Mouse (Mus musculus) cerebellum, adult (tissue): ENCODE results near the gene Wwp2.

Source experiments
- ATAC-seq: cut with Nextera tagmentation; 2 replicates; pipeline ENCODE4 v1.9.2; 2017; ENCODE audit warnings: mild to moderate bottlenecking, moderate library complexity, mixed read lengths; ENCODE audit not compliant: insufficient number of reproducible peaks, low FRiP score, low TSS enrichment

The Wwp2 gene

DNA sequence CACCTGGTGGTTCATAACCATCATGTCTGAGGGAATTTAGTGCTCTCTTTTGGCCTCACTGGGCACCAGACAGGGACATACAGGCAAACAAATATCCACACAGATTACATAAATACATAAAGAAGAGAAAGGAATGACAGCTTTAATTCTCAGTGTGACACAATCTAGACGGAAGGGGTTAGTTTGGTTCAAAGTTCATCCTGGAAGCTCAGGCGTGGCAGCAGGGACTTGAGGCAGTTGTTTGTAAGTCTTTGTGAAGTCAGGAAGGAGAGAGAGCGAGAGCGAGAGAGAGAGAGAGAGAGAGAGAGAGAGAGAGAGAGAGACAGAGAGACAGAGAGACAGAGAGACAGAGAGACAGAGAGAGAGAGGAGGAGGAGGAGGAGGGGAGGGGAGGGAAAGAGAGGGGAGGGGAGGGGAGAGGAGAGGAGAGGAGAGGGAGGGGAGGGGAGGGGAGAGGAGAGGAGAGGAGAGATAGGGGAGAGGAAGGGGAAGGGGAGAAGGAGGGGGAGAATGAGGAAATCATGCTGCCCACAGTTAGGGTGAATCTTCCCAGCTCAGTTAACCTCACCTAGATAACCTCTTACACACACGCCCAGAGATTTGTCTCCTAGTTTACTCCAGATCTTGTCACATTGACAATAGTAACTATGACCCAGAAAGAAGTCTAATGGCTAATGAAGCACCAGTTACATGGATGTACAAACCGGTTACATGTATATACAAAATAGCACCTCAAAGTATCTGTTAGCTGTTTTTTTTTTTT is 158.0 kb downstream of the Wwp2 start:
- no peak for ATAC-seq

DNA sequence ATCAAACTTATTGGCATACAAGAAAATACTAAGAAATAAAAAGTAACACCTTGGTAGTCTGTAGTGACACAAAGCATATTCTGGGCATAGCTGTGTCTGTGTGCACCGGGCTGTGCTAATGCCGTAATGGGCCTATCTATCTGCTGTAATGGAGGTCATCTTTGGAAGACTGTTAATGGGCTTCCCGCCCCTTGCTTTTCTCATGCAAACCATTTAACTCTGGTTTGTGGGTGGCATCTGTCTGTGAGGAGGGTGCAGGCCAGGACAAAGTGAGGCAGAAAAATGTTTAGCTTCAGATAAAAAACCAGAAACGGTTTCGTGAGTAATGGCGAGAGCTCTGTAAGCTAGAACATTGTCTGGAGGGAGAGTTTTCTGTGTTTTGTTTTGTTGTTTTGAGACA is 158.7 kb downstream of the Wwp2 start:
- ATAC-seq: no peak

DNA sequence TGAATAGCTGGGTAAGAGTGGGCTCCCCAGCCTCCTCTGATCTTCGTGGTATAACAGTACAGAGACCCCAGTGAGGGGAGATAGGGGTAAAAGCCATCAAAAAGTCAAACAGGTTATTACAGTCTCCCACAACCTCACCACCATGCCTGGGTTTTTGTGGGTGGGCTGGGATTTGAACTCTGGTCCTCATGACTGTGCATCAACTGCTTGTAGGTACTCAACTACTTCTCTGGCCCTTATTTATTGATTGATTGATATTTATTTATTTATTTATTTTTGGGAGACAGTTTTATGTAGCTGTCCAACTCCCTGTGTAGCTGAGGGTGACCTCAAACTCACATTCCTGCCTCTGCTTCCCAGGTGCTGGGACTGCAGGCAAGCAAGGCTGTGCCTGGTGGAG is 161.6 kb downstream of the Wwp2 start:
- no peak for ATAC-seq

DNA sequence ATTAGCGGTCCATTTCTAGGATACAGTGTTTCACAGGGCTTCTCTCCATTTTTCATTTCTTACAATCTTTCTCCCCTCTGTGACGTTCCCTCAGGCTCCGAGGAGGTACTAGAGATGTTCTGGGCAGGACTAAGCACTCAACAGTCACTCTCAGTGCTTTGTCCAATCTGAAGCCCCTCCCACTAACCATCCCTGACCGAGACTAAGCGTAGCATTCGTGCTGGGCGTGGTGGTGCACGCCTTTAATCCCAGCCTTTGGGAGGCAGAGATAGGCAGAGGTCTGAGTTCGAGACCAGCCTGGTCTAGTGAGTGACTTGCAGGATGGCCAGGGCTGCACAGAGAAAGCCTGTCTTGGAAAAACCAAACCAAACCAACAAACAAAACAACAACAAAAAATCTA is 163.5 kb downstream of the Wwp2 start:
- ATAC-seq: no peak

DNA sequence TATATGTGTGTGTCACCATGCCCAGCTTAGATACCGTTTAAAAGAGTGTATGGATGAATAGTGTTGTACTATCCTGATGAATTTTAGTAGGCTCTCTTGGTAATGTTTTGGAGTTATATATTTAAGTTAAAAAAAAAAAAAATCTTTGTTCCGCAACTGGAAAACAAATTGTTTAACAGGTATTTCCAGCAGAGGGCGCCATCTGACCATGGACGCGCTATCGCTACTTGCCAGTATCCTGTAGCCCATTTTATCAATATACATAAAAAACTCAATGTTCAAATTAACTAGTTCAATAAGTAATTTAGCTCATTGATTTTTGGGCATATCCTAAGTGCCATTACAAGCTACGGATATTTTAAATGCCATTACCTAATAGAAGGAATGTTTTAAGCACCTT is 166.9 kb downstream of the Wwp2 start:
- no peak for ATAC-seq
